Mouse (Mus musculus): ENCODE measurements at regions not wholly inside any gene's neighbourhood (a gene's known extent, or its start where the extent isn't known, plus 50 kb on each side); places are given as distances from the start of the nearest gene placed in this dataset.

DNA sequence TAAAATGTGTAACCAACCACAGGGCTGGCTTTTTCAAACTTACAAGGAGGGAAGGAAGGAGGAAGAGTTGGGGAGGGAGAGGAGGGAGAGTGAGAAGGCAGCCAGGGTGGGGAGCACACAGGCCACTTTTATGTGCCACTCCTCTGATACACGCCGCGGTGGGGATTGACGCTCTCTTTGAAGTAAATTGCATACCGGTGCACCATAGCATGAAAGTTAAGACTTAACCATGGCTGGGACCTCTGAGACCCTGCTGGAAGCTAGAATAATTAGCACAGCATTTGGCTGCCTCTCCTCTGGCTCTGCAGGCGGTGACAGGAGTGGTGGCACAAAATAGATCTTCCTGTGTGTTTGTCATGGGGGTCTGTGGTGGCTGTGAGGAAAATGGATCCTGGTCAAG lies 380.7 kb downstream of the H2al1j start:
- DNase-seq (ENCODE audit: low read depth in 1 of 2, low spot score in 2 of 2), result no peak

DNA sequence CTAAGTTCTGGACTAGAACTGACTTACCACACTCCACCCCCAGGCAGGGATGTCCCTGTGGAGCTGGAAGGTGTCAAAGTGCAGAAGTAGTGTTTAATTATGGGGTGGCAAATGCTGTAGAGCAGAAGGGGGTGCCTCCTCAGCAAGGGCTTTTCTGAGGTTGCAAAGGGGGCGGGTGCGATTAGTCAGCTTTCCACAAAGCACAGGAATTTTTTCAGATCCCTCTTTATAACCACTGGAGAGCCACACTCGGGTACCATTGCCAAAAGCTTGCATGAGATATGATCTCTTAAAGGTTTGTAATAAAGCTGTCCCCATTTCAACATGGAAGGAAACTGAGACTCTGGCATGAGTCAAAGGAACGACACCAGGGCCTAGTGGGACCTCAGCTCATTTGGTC lies 381.7 kb downstream of the H2al1j start:
- DNase-seq (ENCODE audit: low read depth in 1 of 2, low spot score in 2 of 2), result no peak

DNA sequence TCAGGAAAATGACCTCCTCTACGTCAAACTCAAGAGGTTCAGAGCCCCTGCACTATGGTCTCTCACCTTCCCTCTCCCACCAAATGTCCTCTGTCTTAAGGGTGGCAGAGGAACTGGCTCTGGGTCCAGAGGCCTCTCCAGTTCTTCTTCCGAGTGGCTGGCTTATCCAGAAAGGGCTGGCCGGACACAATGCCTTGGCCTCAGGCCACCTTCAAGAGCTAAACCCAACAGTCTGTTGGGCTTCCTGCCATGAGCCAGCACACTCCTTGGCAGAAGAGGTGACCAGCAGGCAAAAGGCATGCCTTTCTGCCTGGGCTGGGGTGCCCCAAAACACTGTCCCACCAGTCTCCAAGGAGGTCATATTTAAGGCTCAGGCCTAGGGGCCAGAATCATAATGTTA lies 385.8 kb downstream of the H2al1j start:
- DNase-seq (ENCODE audit: low read depth in 1 of 2, low spot score in 2 of 2), result no peak

- no peak for DNase-seq (ENCODE audit: low read depth in 1 of 2, low spot score in 2 of 2)
Observed at GRCm38 (mm10) chrX:11716773-11717172, 389.2 kb downstream of the H2al1j start.

DNA sequence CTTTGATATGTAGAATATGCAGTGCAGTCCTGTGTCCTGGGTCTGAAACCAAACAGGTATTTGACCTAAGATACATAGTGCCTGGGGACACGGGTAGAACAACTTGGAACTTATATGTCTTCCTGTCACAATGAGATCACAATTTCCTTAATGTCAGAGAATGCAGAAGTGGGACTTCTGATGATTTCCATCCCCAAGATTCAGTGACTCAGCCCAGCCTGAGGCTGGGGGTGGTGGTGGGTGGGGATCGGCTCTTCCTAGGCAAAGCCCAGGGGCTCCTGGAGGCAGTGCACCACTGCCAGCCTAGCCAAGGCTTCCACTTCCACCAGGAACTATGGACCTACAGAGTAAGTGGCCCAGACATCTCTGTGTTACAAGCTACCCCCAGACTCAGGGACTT lies 391.2 kb downstream of the H2al1j start:
- peak in 1 of 2 experiments; percentile 5 for DNase-seq (ENCODE audit: low read depth in 1 of 2, low spot score in 2 of 2)

DNA sequence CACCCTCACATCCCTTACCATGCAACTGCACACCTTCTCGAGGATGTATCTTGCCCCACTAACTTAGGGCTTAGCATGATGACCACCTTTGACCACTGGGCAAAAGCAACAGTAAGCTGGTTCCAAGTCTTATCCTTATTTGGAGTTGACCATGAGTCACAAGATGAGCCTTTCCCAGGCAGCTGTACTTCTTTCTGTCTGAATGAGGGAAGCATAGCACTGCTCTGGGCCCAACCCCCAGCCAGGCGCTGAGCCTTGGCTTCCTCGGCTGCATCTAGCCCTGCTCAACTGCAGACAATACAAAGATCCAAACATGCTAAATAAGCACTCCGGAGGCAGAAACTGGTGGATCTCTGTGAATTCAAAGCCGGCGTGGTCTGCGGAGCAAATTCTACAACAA lies 392.9 kb downstream of the H2al1j start:
- no peak for DNase-seq (ENCODE audit: low read depth in 1 of 2, low spot score in 2 of 2)

DNA sequence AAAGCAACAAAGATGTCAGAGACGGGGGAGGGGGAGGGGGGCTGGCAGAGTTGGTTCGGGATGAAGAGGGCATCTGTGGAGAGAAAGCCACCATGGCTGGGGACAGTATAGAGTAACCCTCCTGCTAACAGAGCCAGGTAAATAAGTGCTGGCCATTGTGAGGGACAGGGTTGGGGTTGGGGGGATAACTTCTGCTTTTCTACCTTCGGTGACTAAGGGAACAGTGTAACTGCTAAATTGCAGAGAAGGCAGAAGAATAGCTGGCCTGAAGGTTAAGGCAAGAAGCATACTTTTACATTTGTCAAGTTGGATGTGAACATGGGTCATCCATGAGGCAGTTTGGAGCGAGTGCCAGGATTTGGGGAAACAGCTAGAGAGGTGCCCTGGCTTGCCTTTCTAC lies 395.1 kb downstream of the H2al1j start:
- DNase-seq (ENCODE audit: low read depth in 1 of 2, low spot score in 2 of 2), result no peak

- DNase-seq (ENCODE audit: low read depth in 1 of 2, low spot score in 2 of 2), result no peak
Observed at GRCm38 (mm10) chrX:11724718-11725117, 397.1 kb downstream of the H2al1j start.

GRCm38 (mm10) chrX:11726524-11727231 lies 399.1 kb downstream of the H2al1j start:
- no peak for DNase-seq (ENCODE audit: low read depth in 1 of 2, low spot score in 2 of 2)

GRCm38 (mm10) chrX:11728481-11728880 lies 400.9 kb downstream of the H2al1j start:
- no peak for DNase-seq (ENCODE audit: low read depth in 1 of 2, low spot score in 2 of 2)

DNA sequence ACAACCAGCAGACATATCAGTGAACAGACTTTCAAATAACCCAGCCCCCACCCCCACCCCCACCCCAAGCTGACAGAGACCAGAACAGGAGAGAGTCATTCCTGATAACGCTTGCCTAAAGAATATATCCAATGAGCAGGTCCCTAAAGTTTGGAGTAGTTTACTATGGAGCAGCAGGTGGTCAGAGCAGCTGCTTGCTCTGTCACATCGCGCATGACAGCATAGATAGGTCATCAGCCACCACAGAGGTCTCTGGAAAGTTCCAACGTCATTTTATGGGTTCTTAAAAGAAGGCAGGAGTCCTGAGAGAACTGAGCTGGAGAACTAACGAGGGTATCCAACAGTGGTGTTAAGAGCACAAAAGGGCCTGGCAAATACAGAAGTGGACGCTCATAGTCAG lies 402.4 kb downstream of the H2al1j start:
- DNase-seq (ENCODE audit: low read depth in 1 of 2, low spot score in 2 of 2), result no peak

- no peak for DNase-seq (ENCODE audit: low read depth in 1 of 2, low spot score in 2 of 2)
Observed at GRCm38 (mm10) chrX:11732371-11732770, 404.7 kb downstream of the H2al1j start.

DNA sequence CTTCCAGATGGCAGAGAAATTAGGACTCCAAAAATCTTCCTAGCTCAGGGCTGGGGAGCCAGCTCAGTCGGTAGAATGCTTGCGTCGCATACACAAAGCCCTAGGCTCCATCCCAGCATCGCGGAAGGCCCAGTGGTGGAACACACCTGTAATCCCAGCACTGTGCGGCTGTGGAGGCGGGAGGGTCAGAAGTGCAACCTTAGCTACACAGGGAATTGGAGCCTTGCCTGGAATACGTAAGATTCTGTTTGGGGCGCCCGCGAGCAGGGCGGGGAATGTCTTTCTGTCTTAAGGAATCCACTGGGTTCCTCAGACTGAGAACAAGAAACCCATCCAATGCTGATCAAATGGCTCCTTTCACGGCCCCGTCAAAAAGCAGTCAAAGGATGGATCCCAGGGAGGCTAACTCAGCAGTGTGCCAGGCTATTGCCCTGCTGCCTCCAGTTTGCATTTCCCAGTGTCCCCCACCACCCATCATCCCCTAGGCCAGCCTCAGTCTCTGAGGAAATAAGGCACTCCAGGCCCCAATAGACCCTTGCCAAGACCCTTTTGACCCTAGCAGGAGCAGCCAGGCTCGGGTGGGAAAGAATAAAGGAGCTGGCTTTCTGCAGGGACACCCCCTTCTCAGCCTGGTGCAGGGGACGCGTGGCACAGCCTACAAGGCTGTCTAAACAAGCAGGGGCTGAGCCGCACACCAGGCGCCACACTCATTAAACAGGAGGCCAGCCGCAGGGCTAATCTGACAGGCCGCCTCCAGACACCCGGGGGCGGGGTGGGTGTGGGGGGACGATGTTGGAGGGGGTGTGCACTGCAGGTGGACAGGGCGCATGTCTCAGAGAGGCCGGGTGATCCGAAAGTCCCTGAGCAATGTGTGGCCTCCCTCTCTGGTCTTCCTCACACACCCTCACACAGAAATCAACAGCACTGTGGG lies 407.1 kb downstream of the H2al1j start:
- no peak for DNase-seq (ENCODE audit: low read depth in 1 of 2, low spot score in 2 of 2)

DNA sequence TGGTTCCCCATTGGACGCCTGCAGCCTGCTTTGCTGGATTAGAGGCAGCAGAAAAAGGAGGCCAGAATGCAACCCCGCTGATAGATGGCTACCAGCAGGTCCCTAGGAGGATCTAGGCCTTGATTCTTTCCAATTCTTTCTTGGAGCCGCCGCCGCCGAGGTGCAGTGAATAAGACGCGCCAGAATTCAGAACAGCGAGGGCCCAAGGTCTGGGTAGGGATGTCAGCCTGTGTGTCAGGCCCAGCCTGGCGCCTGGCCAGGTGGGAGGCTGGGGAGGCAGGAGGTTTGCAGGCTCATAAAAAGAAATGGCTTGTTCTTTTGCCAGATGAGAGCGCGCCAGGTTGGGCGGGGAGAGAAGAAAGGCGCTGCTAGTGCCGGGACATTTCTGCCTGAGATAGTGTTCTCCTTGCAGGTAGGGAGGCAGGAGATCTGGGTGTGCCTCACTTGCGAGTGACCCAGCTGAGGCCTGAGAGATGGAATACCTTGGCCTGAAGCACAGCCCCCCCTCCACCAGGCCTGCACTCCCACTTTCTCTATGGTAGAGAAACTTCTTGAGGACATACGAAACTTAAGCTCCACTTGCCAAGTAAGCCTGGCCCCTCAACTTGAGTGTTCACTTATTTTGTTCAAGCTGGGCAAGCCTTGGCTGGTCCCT lies 408.0 kb downstream of the H2al1j start:
- no peak for DNase-seq (ENCODE audit: low read depth in 1 of 2, low spot score in 2 of 2)

- DNase-seq (ENCODE audit: low read depth in 1 of 2, low spot score in 2 of 2), result no peak
Observed at GRCm38 (mm10) chrX:11736481-11736880, 408.9 kb downstream of the H2al1j start.

- DNase-seq (ENCODE audit: low read depth in 1 of 2, low spot score in 2 of 2), result no peak
Observed at GRCm38 (mm10) chrX:11739565-11739964, 411.9 kb downstream of the H2al1j start.

DNA sequence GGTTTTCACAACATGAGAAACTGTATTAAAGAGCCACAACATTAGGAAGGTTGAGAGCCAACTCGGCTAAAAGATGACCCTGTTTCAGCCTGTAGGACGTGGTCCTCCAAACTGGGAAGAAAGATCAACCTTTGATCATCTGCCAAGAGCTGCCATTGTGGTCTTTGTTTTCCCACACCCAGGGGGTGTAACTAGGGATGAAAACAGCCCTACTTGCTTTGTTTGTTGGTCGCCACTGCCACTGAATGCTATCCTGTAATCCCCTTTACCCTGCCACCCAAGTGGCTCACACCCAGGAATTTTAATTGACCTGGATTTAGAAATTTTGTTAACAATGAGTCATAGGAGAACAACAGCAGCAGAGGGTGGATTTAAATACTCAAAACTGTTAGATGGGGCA lies 414.2 kb downstream of the Bcor start:
- DNase-seq (ENCODE audit: low read depth in 1 of 2, low spot score in 2 of 2), result no peak

DNA sequence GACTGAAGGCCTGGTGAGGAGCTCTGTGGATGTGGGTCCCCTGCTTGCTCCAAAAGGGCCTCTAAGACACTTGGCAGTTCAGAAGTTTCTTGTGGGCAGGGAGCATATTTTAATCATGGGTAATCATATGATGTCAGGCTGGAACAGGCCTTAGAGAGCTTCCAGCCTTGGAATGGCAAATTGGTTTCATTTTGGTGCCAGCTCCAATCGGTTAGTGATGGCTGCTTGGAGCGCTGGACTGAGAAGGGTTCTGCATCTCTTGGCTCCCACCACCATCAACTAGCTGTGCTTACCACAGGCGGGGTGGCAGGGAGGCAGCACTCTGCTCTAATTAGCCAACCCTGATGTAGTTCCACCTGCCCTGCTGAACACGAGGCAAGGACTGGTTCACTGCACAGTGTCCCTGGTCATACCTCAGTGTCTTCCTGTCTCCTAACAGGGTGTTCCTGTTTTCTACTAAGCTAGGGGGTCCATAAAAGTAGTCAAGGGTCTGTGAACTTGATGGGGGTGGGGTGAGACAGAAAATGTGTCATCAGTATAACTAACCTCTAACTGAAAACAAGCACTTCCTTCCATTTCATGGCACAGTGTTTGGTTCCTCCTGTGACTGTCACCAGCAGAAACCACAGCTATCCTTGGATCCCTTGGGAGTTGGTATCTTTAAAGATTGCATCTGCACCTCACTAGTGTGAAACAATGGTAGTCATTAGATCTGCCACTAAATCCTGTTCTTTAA lies 412.6 kb downstream of the Bcor start:
- DNase-seq (ENCODE audit: low read depth in 1 of 2, low spot score in 2 of 2), result no peak

- DNase-seq (ENCODE audit: low read depth in 1 of 2, low spot score in 2 of 2), result no peak
Observed at GRCm38 (mm10) chrX:11748278-11748677, 411.9 kb downstream of the Bcor start.

- no peak for DNase-seq (ENCODE audit: low read depth in 1 of 2, low spot score in 2 of 2)
Observed at GRCm38 (mm10) chrX:11752513-11752912, 407.6 kb downstream of the Bcor start.

GRCm38 (mm10) chrX:11752973-11753590 lies 407.1 kb downstream of the Bcor start:
- DNase-seq (ENCODE audit: low read depth in 1 of 2, low spot score in 2 of 2), result no peak

Data from monocyte, adult 2 months (primary cell).